Mouse (Mus musculus) layer of hippocampus, adult 2 months (tissue): ENCODE measurements around the gene Calm5. TPM values are rescaled to one million over a fixed set of nuclear protein-coding genes. Genes with fewer than 3 reads are reported as not detected.
"Not testable (repeated sequence)": the region's sequence is repeated elsewhere in the genome, so short reads cannot be mapped to it uniquely, and the experiment has no call there.

Experiments
- DNase-seq, 2 experiments: peaks; one replicate each; pipeline ENCODE4 v3.0.0; 2022; ENCODE audit warnings: low spot score in 2 of 2
- H3K27ac ChIP-seq: fragments of 200-600 bp; 2 replicates; pipeline ENCODE4 v1.8.1; 2022
- H3K4me3 ChIP-seq: fragments of 200-600 bp; 2 replicates; pipeline ENCODE4 v1.8.1; 2022; ENCODE audit warnings: mild to moderate bottlenecking
- CTCF ChIP-seq: fragments of 200-600 bp; conservative IDR thresholded peaks from 2 replicates; pipeline ENCODE4 v1.8.1; 2022; ENCODE audit warnings: antibody characterized with exemption, mild to moderate bottlenecking, moderate library complexity
- long read RNA-seq, 2 experiments: library from polyadenylated mRNA; stranded (forward); transcript quantifications; one replicate each; pipeline ENCODE4 v2.0.0; 2021; ENCODE audit warnings: borderline mapping rate in 2 of 2
- total RNA-seq, 2 experiments: library from RNA; stranded (reverse); gene quantifications; 2 replicates each; pipeline ENCODE4 v1.2.3; 2021

Gene Calm5
- not detected for total RNA-seq
- long read RNA-seq, experiment 1 = 0 reads
- long read RNA-seq, experiment 2 = 0 reads

- not testable (repeated sequence) for DNase-seq, H3K4me3 ChIP-seq, H3K27ac ChIP-seq
Measured at GRCm38 (mm10) chr13:3853648-3854333, at the start of gene Calm5. Gene Calm5, plus strand, starts transcription at chr13:3854173.

GRCm38 (mm10) chr13:3804186-3804585, 49.8 kb upstream of the Calm5 start, which contains the start of gene Calml3:
Gene Calml3, minus strand, starts transcription at chr13:3804316.
- Histone ChIP-seq H3K27ac (no peak within 1 kb of the TSS), H3K4me3 (no peak within 1 kb of the TSS)
- TF ChIP-seq CTCF = no peak
- no peak for DNase-seq

- Histone ChIP-seq H3K27ac (no peak overlapping the region), H3K4me3 (no peak overlapping the region)
- TF ChIP-seq CTCF = no peak
- no peak for DNase-seq
Measured at GRCm38 (mm10) chr13:3805132-3805531, 48.8 kb upstream of the Calm5 start.

- Histone ChIP-seq H3K4me3 (no peak overlapping the region), H3K27ac (no peak overlapping the region)
- TF ChIP-seq CTCF = no peak
- no peak for DNase-seq
Measured at GRCm38 (mm10) chr13:3805638-3806037, 48.3 kb upstream of the Calm5 start.

GRCm38 (mm10) chr13:3807131-3807827, 46.7 kb upstream of the Calm5 start:
- TF ChIP-seq CTCF = no peak
- Histone ChIP-seq H3K27ac (no peak overlapping the region), H3K4me3 (no peak overlapping the region)
- DNase-seq = no peak

GRCm38 (mm10) chr13:3818012-3818739, 35.8 kb upstream of the Calm5 start:
- no peak overlapping the region for H3K4me3 ChIP-seq
- TF ChIP-seq CTCF = no peak
- no peak for DNase-seq
- no peak overlapping the region for H3K27ac ChIP-seq

GRCm38 (mm10) chr13:3818740-3819076, 35.3 kb upstream of the Calm5 start:
- no peak for DNase-seq
- H3K27ac ChIP-seq = no peak overlapping the region
- no peak overlapping the region for H3K4me3 ChIP-seq
- no peak for TF ChIP-seq CTCF

GRCm38 (mm10) chr13:3822105-3822504, 31.9 kb upstream of the Calm5 start:
- no peak for TF ChIP-seq CTCF
- no peak overlapping the region for H3K27ac ChIP-seq
- no peak for DNase-seq
- H3K4me3 ChIP-seq = no peak overlapping the region

GRCm38 (mm10) chr13:3825726-3826125, 28.2 kb upstream of the Calm5 start:
- no peak overlapping the region for H3K4me3 ChIP-seq
- H3K27ac ChIP-seq = no peak overlapping the region
- no peak for TF ChIP-seq CTCF
- DNase-seq = no peak

- no peak overlapping the region for H3K4me3 ChIP-seq
- no peak overlapping the region for H3K27ac ChIP-seq
- TF ChIP-seq CTCF = no peak
- no peak for DNase-seq
Measured at GRCm38 (mm10) chr13:3831546-3831945, 22.4 kb upstream of the Calm5 start.

- TF ChIP-seq CTCF = no peak
- Histone ChIP-seq H3K4me3 (no peak overlapping the region), H3K27ac (no peak overlapping the region)
- DNase-seq = no peak
Measured at GRCm38 (mm10) chr13:3831994-3832393, 22.0 kb upstream of the Calm5 start.

- Histone ChIP-seq H3K4me3 (no peak overlapping the region), H3K27ac (no peak overlapping the region)
- no peak for DNase-seq
- no peak for TF ChIP-seq CTCF
Measured at GRCm38 (mm10) chr13:3832450-3832849, 21.5 kb upstream of the Calm5 start.

- DNase-seq, H3K4me3 ChIP-seq, H3K27ac ChIP-seq: not testable (repeated sequence)
Measured at GRCm38 (mm10) chr13:3833644-3834043, 20.3 kb upstream of the Calm5 start.

GRCm38 (mm10) chr13:3837312-3837807, 16.6 kb upstream of the Calm5 start, which contains the start of gene Calm4:
Gene Calm4, plus strand, starts transcription at chr13:3837757.
- not testable (repeated sequence) for H3K27ac ChIP-seq, DNase-seq, H3K4me3 ChIP-seq

- H3K27ac ChIP-seq, H3K4me3 ChIP-seq, DNase-seq: not testable (repeated sequence)
Measured at GRCm38 (mm10) chr13:3840662-3841061, 13.3 kb upstream of the Calm5 start.
